Mouse (Mus musculus) heart, postnatal 14 days (tissue): ENCODE results near the gene Schip1. TPM values are rescaled to one million over a fixed set of nuclear protein-coding genes. Genes with fewer than 3 reads are reported as not detected.

Experiments used
- DNase-seq, 2 experiments: peaks; one replicate each; pipeline ENCODE4 v3.0.0; 2021 to 2022
- intact Hi-C: fragments of 180-260 bp; cut with DNase I; formaldehyde crosslinking; loops from one replicate; pipeline ENCODE4 v1.15.1; 2025
- total RNA-seq, 2 experiments: library from RNA; stranded (reverse); gene quantifications; 2 replicates each; pipeline ENCODE4 v1.2.3; 2021

Gene Schip1
- total RNA-seq, 2 experiments from 2014 or later = 199 to 209 TPM

- intact Hi-C loops = no loop called here
- DNase-seq = no peak
These were observed 565.7 kb downstream of the Schip1 start for GRCm38 (mm10) chr3:68630261-68630660.

GRCm38 (mm10) chr3:68630821-68631220, 566.2 kb downstream of the Schip1 start:
- DNase-seq = no peak
- intact Hi-C loops = no loop called here

- DNase-seq = no peak
These were observed 568.1 kb downstream of the Schip1 start for GRCm38 (mm10) chr3:68632714-68633113.

GRCm38 (mm10) chr3:68633577-68633976, 569.0 kb downstream of the Schip1 start:
- intact Hi-C loops = no loop called here
- no peak for DNase-seq

More at GRCm38 (mm10) chr3:68632714-68633113, 568.1 kb downstream of the Schip1 start:
- intact Hi-C loops = no loop called here

- DNase-seq = no peak
- intact Hi-C loops = no loop called here
These were observed 573.4 kb downstream of the Schip1 start for GRCm38 (mm10) chr3:68637960-68638359.

GRCm38 (mm10) chr3:68638703-68639102, 574.1 kb downstream of the Schip1 start:
- no peak for DNase-seq
- intact Hi-C loops = no loop called here

- no peak for DNase-seq
- intact Hi-C loops = no loop called here
These were observed 578.3 kb downstream of the Schip1 start for GRCm38 (mm10) chr3:68642935-68643334.

GRCm38 (mm10) chr3:68646387-68647130, 582.0 kb downstream of the Schip1 start:
- intact Hi-C loops = no loop called here
- DNase-seq = peak in 1 of 2 experiments; percentile 35

GRCm38 (mm10) chr3:68647282-68647681, 582.7 kb downstream of the Schip1 start:
- no peak for DNase-seq
- intact Hi-C loops = no loop called here

GRCm38 (mm10) chr3:68650251-68650650, 585.6 kb downstream of the Schip1 start:
- no peak for DNase-seq
- intact Hi-C loops = no loop called here

- intact Hi-C loops = no loop called here
- DNase-seq = no peak
These were observed 592.2 kb downstream of the Schip1 start for GRCm38 (mm10) chr3:68656607-68657352.

- intact Hi-C loops = no loop called here
These were observed 593.1 kb downstream of the Schip1 start for GRCm38 (mm10) chr3:68657589-68658245.

GRCm38 (mm10) chr3:68659996-68660395, 595.4 kb downstream of the Schip1 start:
- intact Hi-C loops = no loop called here
- DNase-seq = no peak

More at GRCm38 (mm10) chr3:68657589-68658245, 593.1 kb downstream of the Schip1 start:
- no peak for DNase-seq

GRCm38 (mm10) chr3:68660538-68660937, 595.9 kb downstream of the Schip1 start:
- no peak for DNase-seq
- intact Hi-C loops = no loop called here

- no peak for DNase-seq
- intact Hi-C loops = no loop called here
These were observed 597.8 kb downstream of the Schip1 start for GRCm38 (mm10) chr3:68662386-68662785.

GRCm38 (mm10) chr3:68664337-68664736, 599.7 kb downstream of the Schip1 start:
- DNase-seq = no peak
- intact Hi-C loops = no loop called here

GRCm38 (mm10) chr3:68666377-68666776, 601.8 kb downstream of the Schip1 start:
- intact Hi-C loops = no loop called here

GRCm38 (mm10) chr3:68667852-68668251, 603.2 kb downstream of the Schip1 start:
- no peak for DNase-seq
- intact Hi-C loops = no loop called here

More at GRCm38 (mm10) chr3:68666377-68666776, 601.8 kb downstream of the Schip1 start:
- DNase-seq = no peak

GRCm38 (mm10) chr3:68669418-68669974, 604.9 kb downstream of the Schip1 start:
- DNase-seq = no peak
- intact Hi-C loops = no loop called here

- intact Hi-C loops = no loop called here
These were observed 610.1 kb downstream of the Schip1 start for GRCm38 (mm10) chr3:68674721-68675120.

More at GRCm38 (mm10) chr3:68674721-68675120, 610.1 kb downstream of the Schip1 start:
- DNase-seq = no peak
